Mouse (Mus musculus): ENCODE data around the gene Etnk1. TPM values are rescaled to one million over a fixed set of nuclear protein-coding genes. Genes with fewer than 3 reads are reported as not detected.

Gene Etnk1
- total RNA-seq, 2 experiments from 2014 or later = 38.0 to 54.0 TPM

DNA sequence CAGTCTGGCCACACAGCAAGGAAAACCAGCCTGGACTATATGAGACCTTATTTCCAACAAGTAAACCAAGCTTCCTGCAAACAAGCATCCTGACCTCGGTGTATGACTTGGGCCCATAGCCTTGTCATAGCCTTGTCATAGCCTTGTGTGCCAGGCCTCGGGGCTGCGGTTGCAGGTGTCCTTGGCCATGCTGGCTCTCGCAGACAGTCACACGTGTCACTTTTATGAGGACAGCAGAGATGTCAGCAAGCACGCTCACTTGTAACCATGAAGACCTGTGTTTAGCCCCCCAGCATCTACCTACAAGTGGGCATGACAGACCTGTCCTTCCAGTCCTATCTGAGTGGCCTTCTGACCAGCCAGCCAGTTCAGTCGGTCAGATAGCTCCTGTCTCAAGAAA, 31.4 kb downstream of the Etnk1 start:
- ATAC-seq (replicated peaks; ENCODE audit: poor library complexity, severe bottlenecking) = no peak

DNA sequence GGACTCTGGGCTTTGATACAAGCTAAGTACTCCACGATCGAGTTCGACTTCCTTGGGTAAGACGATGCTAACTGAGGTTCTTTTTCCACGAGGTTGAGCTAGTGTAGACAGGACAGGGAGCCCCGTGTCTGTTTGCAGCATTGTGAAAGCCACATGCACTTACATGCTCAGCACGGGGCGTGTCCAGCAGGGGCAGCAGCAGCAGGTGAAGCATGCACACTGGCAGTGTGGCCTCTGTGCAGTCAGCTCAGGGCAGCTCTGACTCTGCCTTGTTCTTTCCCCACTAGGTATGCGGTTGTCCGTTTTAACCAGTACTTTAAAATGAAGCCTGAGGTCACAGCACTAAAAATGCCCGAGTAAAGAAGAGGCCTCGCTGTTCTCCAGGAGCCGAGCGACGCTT, 36.1 kb downstream of the Etnk1 start:
- 0 out of 2 replicates have a peak, but pooled peaks have one; percentile 20 for ATAC-seq (replicated peaks; ENCODE audit: poor library complexity, severe bottlenecking)

DNA sequence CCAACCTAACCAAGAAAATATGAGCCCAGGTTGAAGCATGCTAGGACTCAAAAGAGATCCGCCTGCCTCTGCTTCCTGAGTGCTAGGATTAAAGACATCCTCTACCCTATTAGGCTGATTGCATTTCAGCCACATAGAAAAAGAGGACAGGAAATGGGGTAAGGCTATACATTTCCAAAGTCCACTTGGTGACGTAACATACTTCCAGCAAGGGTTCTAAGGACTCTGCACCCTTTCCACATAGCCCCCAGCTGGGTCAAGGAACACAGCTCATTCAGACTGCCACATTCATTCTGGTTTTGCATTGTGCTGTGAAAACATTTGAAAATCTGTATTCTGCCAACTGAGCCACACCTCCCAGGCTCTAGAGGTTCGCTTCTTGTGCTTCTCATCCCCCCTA, 41.9 kb downstream of the Etnk1 start:
- ATAC-seq (replicated peaks; ENCODE audit: poor library complexity, severe bottlenecking) = peak; percentile 50; the same call in 1 of the 2 replicates

DNA sequence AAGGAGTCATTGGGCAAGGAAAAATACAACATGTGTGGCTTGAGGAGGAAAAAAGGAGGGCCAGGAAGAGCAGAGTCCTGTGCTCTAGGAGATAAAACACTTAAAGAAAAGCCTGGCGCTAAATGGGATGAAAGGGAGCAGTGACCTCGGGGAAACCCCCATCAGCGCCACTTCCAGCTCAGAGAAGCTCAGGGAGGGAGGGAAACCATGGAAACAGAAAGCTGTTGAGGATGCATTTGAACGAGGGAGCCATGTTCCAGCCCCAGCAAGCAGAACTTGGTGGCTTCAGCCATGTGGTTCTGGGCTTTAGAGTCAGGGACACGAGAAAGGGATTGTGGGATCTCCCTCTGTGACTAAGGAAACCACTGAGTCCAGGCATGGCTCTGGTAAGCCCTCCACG, 45.7 kb downstream of the Etnk1 start:
- ATAC-seq (replicated peaks; ENCODE audit: poor library complexity, severe bottlenecking) = no peak; the same call in 1 of the 2 replicates

DNA sequence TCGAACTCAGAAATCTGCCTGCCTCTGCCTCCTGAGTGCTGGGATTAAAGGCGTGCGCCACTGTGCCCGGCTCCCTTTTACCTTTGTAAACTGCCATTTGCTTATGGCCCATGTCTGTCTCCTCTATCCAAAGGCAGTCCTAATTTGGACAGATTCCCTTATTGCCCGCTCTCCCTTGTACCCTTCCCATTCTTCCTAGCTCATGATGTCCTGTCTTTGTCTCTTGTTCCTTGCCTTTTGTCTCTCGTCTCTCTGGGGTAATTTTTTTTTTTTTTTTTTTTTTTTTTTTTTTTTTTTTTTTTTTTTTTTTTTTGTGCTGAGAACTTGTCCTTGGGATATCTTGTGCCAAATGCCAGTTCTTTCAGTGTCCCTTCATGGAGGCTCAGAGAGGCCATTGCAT, 46.4 kb downstream of the Etnk1 start:
- no peak for ATAC-seq (replicated peaks; ENCODE audit: poor library complexity, severe bottlenecking)

- no peak for ATAC-seq (replicated peaks; ENCODE audit: poor library complexity, severe bottlenecking)
These were observed 49.2 kb downstream of the Etnk1 start for GRCm38 (mm10) chr6:143216221-143216620.

DNA sequence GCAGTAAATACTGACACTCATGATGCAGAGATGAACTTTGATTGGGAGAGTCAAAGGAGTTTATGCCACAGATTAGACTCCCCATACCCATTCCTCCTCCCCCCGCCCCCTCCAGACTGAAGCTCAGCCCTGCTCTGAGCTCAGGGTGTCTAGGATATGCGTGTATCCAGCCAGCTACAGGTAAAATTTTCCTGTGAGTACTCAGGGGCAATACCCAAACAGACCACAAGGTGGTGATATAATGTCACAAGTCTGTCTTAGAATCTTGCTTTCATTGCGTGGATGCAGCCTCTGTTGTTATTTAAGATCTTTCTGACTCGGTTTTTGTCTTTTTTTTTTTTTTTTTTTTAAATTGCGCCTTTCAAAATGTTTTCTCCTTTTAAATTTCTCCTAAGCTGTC, 52.3 kb downstream of the Etnk1 start:
- peak; percentile 83 for ATAC-seq (replicated peaks; ENCODE audit: poor library complexity, severe bottlenecking)

DNA sequence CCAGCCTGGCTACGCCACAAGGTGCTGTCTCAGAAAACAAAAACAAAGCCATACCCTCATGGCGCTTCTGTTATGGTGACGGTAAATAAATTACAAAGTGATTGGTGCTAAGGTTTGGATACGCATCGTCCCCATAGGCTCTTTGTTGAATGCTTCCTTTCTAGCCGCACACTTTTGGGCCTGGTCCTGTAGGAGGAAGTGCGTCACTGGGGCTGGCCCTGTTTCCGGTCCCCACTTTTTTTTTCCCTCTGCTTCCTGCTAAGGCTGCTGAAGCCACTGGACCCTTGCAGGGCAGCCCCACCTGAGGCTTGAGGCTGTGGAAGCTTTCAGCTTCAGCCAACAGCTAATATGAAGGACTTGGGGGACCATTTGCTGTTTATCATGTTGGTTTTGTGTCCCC, 54.2 kb downstream of the Etnk1 start:
- ATAC-seq (replicated peaks; ENCODE audit: poor library complexity, severe bottlenecking) = peak; percentile 41; the same call in 1 of the 2 replicates

DNA sequence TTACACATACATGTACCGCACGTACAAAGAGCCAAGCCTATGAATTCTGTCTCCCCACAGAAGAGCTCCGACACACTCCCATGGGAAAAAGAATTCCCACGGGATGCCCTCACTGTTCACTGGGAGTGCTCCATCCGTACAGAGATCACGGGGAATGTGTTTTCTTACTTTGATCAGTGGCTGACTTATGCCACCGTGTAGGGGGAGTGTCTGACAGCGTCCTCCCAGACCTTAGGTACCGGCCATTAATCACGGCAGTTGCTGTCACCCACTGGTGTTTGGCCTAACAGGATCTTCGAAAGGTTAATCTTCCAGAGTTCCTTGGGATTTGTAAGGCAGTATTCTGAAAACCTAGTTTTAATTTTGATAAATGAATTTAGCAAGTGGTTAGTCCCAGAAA, 57.0 kb downstream of the Etnk1 start:
- ATAC-seq (replicated peaks; ENCODE audit: poor library complexity, severe bottlenecking) = no peak

DNA sequence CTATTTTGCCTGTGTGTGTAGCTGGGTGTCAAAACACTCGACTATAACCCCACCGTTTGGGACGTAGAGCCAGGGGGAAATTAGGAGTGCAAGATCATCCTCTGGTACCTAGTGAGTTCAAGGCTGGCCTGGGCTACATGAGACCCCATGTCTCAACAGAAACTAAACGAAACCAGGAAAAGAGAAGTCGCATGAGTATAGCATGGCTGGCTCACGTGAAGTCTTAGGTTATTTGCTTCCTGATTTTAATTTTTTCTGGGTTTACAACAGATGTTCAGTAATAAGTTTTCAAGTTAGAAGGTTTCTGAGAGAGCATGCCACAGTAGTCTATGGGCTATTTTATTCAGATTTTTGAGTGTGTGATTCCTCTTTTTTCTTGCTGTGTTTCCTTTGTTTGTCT, 57.9 kb downstream of the Etnk1 start:
- ATAC-seq (replicated peaks; ENCODE audit: poor library complexity, severe bottlenecking) = peak; percentile 75

GRCm38 (mm10) chr6:143228696-143229095, 61.7 kb downstream of the Etnk1 start:
- ATAC-seq (replicated peaks; ENCODE audit: poor library complexity, severe bottlenecking) = no peak

DNA sequence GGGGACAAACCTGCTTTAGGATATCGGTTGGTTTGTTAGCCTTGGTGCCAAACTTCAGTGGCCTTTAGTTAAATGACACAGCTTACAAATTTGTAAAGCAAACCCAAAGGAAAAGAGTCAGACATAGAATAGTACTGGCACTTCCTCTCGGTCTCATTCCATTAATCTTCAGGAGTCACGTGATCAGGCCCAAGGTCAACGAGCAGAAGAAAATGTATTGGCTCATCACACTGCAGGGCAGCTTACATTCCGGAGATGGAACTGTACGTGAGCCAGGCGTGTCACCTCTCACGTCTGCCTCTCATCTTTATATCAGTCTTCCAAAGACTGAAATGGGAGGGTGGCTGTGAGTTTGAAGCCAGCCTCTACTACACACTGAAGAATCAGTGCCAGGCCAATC, 62.9 kb downstream of the Etnk1 start:
- ATAC-seq (replicated peaks; ENCODE audit: poor library complexity, severe bottlenecking) = no peak

GRCm38 (mm10) chr6:143230888-143231287, 63.9 kb downstream of the Etnk1 start:
- ATAC-seq (replicated peaks; ENCODE audit: poor library complexity, severe bottlenecking) = peak; percentile 92

GRCm38 (mm10) chr6:143232718-143233117, 65.7 kb downstream of the Etnk1 start:
- ATAC-seq (replicated peaks; ENCODE audit: poor library complexity, severe bottlenecking) = no peak

GRCm38 (mm10) chr6:143234868-143235267, 67.8 kb downstream of the Etnk1 start:
- ATAC-seq (replicated peaks; ENCODE audit: poor library complexity, severe bottlenecking) = no peak

DNA sequence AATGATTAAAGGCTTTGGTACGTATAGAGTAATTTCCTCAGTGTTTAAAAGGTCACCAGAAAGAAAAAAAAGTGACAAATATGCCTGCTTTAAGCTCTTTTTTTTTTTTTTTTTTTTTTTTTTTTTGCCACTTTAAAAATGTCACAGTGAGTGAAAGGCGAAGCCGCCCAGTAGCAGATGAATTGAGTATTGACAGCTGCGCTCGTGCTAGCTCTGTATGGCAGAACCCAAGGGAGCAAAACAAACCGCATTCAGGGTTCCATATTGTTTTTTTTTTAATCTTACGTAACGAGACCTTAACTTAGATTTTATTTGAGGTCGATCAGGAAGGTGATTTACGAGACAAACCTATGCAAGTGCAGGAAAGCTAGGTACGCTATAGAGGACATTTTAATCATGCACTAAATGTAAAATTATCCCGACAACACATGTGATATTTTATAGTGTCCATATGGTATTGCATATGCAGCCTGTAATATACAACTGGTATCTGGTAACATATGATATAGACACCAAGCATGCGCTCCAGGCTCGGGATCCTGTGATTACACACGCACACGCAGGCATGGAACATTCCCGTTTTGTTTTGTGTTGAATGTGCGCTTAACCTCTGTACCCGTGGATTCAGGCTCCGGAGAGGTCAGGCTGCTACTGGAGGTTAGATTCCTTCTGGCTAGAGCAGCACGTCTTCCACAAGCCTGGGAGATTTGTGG, 72.5 kb downstream of the Etnk1 start:
- no peak for ATAC-seq (replicated peaks; ENCODE audit: poor library complexity, severe bottlenecking)

GRCm38 (mm10) chr6:143243191-143243590, 76.2 kb downstream of the Etnk1 start:
- no peak for ATAC-seq (replicated peaks; ENCODE audit: poor library complexity, severe bottlenecking)

DNA sequence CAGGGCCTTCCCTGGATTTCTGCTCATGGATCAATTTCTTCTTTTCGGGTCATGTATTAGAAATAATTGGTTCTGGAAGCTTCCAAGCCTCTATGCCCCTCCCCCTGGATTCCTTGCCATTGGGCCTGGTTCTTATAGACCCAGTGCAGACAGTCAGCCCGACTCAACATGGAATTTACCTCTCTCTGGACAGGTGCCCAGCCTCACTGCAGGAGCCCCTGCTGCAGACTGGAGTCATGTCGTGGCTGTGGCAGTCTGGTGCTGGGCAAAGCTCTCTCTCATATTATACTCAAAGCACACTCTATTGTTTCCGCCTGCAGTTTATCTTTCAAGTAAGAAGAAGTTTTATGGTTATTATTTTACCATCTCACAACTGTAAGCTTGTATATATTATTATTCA, 90.9 kb downstream of the Etnk1 start:
- no peak for ATAC-seq (replicated peaks; ENCODE audit: poor library complexity, severe bottlenecking)

DNA sequence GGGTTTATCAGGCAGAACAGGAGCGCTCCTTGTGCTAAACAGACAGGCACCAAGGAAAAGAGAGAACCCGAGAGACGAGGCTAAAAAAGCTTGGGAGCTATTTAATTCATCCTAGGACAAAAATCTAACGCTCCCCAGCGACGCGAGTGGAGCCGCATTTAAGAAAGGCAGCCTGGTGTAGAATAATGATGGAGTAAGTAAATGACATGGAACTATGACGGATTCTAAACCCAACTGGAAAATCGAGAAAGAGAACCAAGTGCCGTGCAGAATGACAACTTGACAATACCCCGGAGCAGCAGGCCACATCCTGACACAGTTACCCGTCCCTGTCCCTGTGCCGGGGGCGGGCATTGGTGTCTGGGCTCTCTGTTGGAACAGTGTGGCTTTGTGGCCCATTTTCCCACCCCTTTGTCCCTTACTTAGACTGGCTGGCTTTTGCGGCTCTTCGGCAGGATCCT, 92.2 kb downstream of the Etnk1 start:
- ATAC-seq (replicated peaks; ENCODE audit: poor library complexity, severe bottlenecking) = no peak

DNA sequence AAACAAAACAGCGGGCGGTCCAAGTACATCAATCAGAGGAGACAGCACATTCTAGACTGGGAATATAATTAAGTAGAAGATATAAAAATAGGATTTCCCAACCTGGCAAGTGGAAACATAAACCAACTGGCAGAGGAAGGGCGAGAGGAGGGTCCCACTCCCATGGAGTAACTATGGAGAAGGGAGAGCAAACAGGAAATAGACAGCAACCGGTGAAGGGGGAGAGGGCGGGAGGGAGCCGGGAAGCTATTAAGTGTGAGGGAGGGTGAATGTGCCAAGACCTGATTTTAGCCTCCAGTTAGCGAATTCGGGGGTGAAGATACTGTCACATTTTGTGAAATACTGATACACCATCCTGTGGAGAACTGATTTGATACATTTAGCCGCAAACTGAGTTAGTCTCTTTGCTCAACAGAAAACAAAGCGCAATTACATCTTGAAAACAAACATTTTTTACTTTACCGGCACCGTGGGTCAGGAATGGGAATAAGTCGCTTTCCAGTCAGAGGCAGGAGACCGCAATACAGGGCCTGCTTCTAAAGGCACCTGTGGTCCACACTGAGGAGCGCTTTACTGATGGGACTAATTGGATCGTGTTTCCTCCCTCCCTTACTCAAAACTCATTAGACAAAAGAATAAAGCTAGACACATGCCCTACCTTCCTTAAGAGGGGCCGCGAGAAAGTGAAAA, 93.0 kb downstream of the Etnk1 start:
- ATAC-seq (replicated peaks; ENCODE audit: poor library complexity, severe bottlenecking) = no peak

- ATAC-seq (replicated peaks; ENCODE audit: poor library complexity, severe bottlenecking) = no peak
These were observed 93.7 kb downstream of the Etnk1 start for GRCm38 (mm10) chr6:143260560-143261288.

Data from granulocyte monocyte progenitor cell, adult 5-6 weeks (primary cell).